Mouse (Mus musculus) spleen, adult 2 months (tissue): ENCODE data around the gene Hist1h2ak. TPM values are rescaled to one million over a fixed set of nuclear protein-coding genes. Genes with fewer than 3 reads are reported as not detected.
"Not testable (repeated sequence)": the region's sequence is repeated elsewhere in the genome, so short reads cannot be mapped to it uniquely, and the experiment has no call there.

Source experiments
- DNase-seq, 2 experiments: peaks; one replicate each; pipeline versions ENCODE4 v3.0.0 to v3.0.0-alpha.2; 2012 to 2021; ENCODE audit warnings: low spot score in 2 of 2, low read depth in 1 of 2
- H3K27ac ChIP-seq: fragments of 200-500 bp; 2 replicates; pipeline ENCODE4 v1.5.1; 2012; ENCODE audit warnings: low read length, inconsistent platforms; ENCODE audit not compliant: insufficient read depth
- H3K27me3 ChIP-seq: fragments of 200-500 bp; 2 replicates; pipeline ENCODE4 v1.6.1; 2012; ENCODE audit warnings: mild to moderate bottlenecking, moderate library complexity, low read length, inconsistent platforms; ENCODE audit not compliant: control insufficient read depth, insufficient read depth
- H3K36me3 ChIP-seq: fragments of 200-500 bp; 2 replicates; pipeline ENCODE4 v1.6.1; 2012; ENCODE audit warnings: mild to moderate bottlenecking, low read length, inconsistent platforms; ENCODE audit not compliant: control insufficient read depth, insufficient read depth
- H3K4me1 ChIP-seq: fragments of 200-500 bp; 2 replicates; pipeline ENCODE4 v1.6.1; 2011; ENCODE audit warnings: inconsistent platforms; ENCODE audit not compliant: control insufficient read depth, insufficient read depth, insufficient read length
- H3K4me3 ChIP-seq: fragments of 200-500 bp; 2 replicates; pipeline ENCODE4 v1.5.1; 2011; ENCODE audit warnings: mild to moderate bottlenecking, inconsistent platforms; ENCODE audit not compliant: insufficient read depth, insufficient read length; ENCODE audit errors: extremely low read depth
- CTCF ChIP-seq: fragments of 200-500 bp; IDR thresholded peaks from 2 replicates; pipeline ENCODE4 v1.5.1; 2011; ENCODE audit warnings: mild to moderate bottlenecking, inconsistent platforms; ENCODE audit not compliant: insufficient read depth, insufficient read length, insufficient replicate concordance; ENCODE audit errors: extremely low read depth
- POLR2A ChIP-seq: fragments of 200-500 bp; IDR thresholded peaks from 2 replicates; pipeline ENCODE4 v1.6.1; 2011; ENCODE audit warnings: low read depth, low read length, inconsistent platforms
- WGBS: fragments of 180-500 bp; shearing (Covaris S2); methylation state at CpG from one replicate; pipeline ENCODE4 v1.1.7; 2018; 5-methylcytosine and 5-hydroxymethylcytosine counted together
- polyA plus RNA-seq: library from polyadenylated mRNA; depleted of rRNA; stranded (reverse); fragments of >200 nt; gene quantifications from 2 replicates; pipeline ENCODE4 v1.2.3, GENCODE M21; 2012

Gene Hist1h2ak
- polyA plus RNA-seq, 1 experiment, result 51.8 TPM

DNA sequence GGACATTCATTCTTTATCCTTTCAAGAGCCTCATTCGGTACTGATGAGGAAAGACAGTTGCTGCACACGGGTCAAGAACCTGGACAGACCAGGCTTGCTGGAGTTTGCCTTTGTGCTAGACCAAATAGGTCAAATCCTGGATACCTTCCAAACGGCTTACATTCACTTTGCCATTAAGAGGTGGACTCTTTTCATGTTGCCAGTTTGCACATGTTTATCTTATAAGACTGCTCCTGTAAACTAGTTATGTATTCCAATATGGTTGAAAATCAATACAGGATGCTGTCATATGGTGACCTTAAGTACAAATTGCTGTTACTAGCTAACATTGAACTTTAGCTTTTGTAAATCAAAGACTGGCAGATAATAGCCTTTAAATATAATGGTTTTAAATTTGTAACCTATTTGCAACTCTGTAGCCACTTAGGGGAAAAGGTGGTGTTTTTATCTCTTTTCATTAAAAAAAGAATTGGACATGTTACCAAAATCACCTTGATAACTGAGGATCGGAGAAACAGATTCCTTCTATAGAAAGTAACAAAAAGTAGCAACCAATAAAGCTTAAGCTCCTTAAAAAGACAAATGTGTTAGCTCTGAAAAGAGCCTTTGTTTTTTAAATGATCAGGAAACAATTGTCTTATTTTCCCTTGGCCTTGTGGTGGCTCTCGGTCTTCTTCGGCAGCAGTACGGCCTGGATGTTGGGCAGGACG is 32.7 kb upstream of the Hist1h2ak start:
- TF ChIP-seq CTCF (no peak), POLR2A (no peak)
- Histone ChIP-seq H3K36me3 (no peaks in the 10 kb centered on the region), H3K27ac (peak overlapping the region; percentile 79), H3K27me3 (no peaks in the 10 kb centered on the region), H3K4me1 (no peaks in the 10 kb centered on the region), H3K4me3 (peak overlapping the region; percentile 40)
- no peak for DNase-seq
- 20% methylated on average over 8 of the region's 8 CpGs for WGBS

DNA sequence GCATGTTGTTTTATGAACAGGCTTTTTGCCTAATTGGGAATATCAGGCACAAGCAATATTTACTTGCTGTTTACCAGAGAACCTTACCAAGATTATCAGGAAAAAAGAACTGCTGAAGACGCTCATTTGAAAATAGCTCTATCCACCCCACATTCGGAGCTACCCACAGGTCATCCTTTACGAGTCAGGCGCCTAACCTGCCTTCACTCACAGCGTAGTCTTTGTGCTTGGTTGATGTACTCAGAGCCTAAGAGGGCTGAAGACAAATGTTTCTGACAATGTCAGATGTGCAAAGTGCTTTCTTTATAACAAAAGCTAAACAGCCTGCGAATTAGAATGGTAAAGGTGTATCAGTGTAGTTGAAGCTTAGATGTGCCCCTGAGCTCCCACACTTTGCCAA is 30.7 kb upstream of the Hist1h2ak start:
- no peak for DNase-seq
- no peak for TF ChIP-seq POLR2A
- no peak for TF ChIP-seq CTCF
- Histone ChIP-seq H3K27ac (no peak overlapping the region), H3K4me1 (no peaks in the 10 kb centered on the region; the same call in 1 of the 2 replicates), H3K27me3 (no peaks in the 10 kb centered on the region), H3K4me3 (no peak overlapping the region), H3K36me3 (no peaks in the 10 kb centered on the region)
- 82% methylated on average over 6 of the region's 6 CpGs for WGBS

DNA sequence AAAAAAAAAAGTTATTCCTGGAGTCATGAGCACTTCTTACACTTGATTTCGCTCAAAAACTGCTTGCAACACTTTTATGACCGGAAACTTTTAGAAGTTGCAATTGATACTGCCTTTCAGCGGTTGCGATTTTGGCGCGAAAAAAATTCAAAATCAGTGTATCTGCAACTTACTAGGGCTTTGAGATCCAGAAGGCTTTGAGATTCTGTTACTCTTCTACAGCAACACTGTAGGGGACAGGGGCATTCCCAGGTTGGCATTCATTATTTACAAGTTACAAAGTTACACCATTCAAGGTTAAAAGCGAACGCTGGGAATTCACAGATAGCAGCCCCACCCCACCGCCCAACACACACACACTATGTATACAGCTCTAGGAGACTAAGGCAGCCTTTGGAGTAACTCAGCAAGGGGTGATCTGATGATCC is 30.1 kb upstream of the Hist1h2ak start:
- H3K36me3 ChIP-seq, result no peaks in the 10 kb centered on the region
- peak overlapping the region; percentile 29; the same call in 1 of the 2 replicates for H3K4me3 ChIP-seq
- TF ChIP-seq POLR2A (no peak), CTCF (no peak)
- no peak overlapping the region; the same call in 1 of the 2 replicates for H3K27ac ChIP-seq
- no peaks in the 10 kb centered on the region; the same call in 1 of the 2 replicates for H3K4me1 ChIP-seq
- DNase-seq, result peak in 1 of 2 experiments; percentile 10
- WGBS, result 11% methylated on average over 9 of the region's 9 CpGs
- no peaks in the 10 kb centered on the region for H3K27me3 ChIP-seq

DNA sequence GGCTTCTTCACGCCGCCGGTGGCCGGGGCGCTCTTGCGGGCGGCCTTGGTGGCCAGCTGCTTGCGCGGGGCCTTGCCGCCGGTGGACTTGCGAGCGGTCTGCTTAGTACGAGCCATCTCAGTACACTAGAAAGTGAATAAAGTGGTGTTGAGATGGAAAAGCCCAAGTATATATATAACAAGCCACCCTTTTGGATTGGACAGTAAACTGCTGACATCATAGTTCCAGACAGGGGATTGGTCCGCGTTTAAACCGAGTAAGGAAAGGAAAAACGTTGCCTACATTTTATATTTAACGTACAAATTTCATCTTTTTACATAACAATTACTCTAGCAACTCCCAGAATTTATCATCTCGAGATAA is 29.6 kb upstream of the Hist1h2ak start, which contains the start of gene Hist1h3i:
Gene Hist1h3i (minus strand): TSS at position 116 of the 363 bp plus-strand sequence.
- WGBS, result under 1% methylated on average over 16 of the region's 20 CpGs
- TF ChIP-seq POLR2A (peak; percentile 38), CTCF (no peak)
- Histone ChIP-seq H3K36me3 (no peaks in the 10 kb centered on the region), H3K4me3 (peak within 1 kb of the TSS; percentile 51), H3K27me3 (no peaks in the 10 kb centered on the region), H3K4me1 (no peaks in the 10 kb centered on the region; the same call in 1 of the 2 replicates), H3K27ac (peak within 1 kb of the TSS; percentile 88)
- DNase-seq, result peak; percentile 21 to 83

DNA sequence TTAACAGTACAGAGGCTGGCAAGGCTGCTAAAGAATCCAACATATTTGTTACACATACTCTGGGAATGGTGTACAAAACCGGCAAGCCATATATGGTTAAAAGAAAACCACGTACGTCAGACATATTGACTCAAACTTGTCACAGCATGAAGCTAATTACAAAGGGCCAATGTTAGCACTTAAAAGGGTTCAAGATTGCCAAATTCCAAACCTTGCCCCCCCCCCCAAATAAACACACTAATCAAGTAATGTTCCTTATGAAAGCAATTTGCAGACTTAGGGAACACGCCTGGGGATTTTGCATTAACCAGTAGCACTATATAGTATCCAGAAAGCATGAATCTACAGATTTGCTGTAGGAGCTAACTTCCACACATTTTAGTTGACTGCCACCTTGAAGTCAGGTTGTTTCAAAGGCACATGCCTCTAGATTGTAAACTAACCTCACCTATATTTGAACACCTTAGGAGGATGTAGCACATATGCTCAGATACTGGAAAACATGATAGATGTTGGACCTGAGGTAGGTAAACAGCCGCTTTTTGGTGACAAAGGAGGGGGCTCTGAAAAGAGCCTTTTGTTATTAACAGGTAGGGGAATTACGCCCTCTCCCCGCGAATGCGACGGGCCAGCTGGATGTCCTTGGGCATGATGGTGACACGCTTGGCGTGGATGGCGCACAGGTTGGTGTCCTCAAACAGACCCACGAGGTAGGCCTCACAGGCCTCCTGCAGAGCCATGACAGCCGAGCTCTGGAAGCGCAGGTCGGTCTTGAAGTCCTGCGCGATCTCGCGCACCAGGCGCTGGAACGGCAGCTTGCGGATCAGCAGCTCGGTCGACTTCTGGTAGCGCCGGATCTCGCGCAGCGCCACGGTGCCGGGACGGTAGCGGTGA is 29.0 kb upstream of the Hist1h2ak start:
- 2% methylated on average over 14 of the region's 35 CpGs for WGBS
- DNase-seq, H3K36me3 ChIP-seq, H3K27me3 ChIP-seq, H3K4me1 ChIP-seq: not testable (repeated sequence)
- H3K4me3 ChIP-seq, result peak overlapping the region; percentile 42
- H3K27ac ChIP-seq, result peak overlapping the region; percentile 88

DNA sequence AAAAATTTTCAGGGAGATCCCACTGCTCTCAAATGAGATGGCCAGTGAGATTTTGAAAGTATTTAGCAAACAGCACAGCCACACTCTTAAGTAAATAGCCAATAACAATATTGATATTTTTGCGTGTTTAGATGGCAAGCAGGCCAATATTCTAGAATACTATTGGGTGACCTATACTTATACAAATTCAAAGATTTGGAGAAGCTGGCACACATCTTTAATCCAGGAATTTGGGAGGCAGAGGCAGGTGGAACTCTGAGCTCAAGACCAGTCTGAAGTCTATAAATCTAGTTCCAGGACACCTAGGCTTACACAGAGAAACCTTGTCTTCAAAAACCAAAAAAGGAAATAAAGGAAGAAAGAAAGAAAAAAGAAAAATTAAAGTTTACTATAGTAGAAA is 28.0 kb upstream of the Hist1h2ak start:
- WGBS, result 94% methylated on average over 1 of the region's 1 CpGs
- H3K36me3 ChIP-seq, result no peaks in the 10 kb centered on the region
- DNase-seq, result no peak
- H3K4me3 ChIP-seq, result no peak overlapping the region
- no peaks in the 10 kb centered on the region for H3K27me3 ChIP-seq
- no peak for TF ChIP-seq POLR2A
- TF ChIP-seq CTCF, result no peak
- no peaks in the 10 kb centered on the region; the same call in 1 of the 2 replicates for H3K4me1 ChIP-seq
- no peak overlapping the region for H3K27ac ChIP-seq
